Mouse (Mus musculus): ENCODE measurements around the gene Bpifb5.

DNA sequence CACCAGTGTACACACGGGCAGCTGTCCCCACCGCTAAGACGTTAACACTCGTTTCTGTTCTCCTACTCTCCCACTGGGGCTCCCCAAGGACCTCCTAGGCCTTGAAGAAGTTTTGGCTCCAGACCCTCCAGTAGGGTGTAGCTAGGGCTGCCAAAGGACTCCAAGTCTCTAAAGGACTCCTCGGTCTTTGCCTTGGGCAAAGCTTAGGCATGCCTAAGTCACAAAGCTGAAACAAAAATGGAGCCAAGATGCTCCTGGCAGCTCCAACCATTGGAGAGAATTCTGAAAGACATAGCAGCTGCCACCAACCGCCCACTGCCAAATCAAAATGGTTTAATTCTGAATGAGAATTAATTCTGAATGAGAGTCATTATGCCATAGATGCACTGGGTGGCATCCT, 9.9 kb downstream of the Bpifb5 start:
- no peak for TF ChIP-seq POLR2A (IDR thresholded peaks at IDR 0.05; ENCODE audit: extremely low read depth, insufficient read depth, low read length)
- TF ChIP-seq CTCF (IDR thresholded peaks at IDR 0.05; ENCODE audit: extremely low read depth, insufficient read depth, low read length), result no peak
